In the genomic region with DNA sequence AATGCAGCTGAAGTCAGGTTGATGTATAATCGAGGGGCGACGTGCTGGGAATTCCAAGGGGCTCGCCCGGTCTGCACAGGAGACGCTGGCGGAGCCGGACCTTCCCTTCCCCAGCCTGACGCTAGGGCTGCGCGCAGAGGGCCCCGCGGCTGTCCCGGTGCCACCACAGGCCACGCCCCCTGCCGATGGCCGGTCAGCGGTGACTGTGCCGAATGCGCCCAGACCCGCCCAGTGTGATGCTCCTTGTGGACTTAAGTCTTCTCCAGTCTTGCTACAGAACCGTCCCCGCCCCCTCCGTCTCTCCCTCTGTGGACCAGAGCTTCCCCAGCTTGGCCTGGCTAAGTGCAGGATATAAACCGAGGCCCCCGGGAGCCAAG, we compare ENCODE assay signal across 8 mouse cellular contexts. TPM values are rescaled to one million over a fixed set of nuclear protein-coding genes. Genes with fewer than 3 reads are reported as not detected.
A peak's percentile ranks its signal among the peaks of the same experiment; 100 is the strongest.
DNase-seq lines count a peak whose midpoint lies in the region; ATAC-seq and TF ChIP-seq lines count a peak whose summit lies in the region.

No protein-coding gene starts in this region.

- TF ChIP-seq CTCF in lung, postnatal 0 days (IDR thresholded peaks at IDR 0.05): peak; percentile 68

- peaks cover 12% of the 10 kb centered on the region for H3K36me3 ChIP-seq in ES-E14 (ENCODE audit: control insufficient read depth, insufficient read depth, low read length, poor library complexity, severe bottlenecking)
- H3K36me3 ChIP-seq in hindbrain, embryonic 10.5 days: peaks cover 26% of the 10 kb centered on the region
- no peaks in the 10 kb centered on the region for H3K36me3 ChIP-seq in lung, postnatal 0 days (ENCODE audit: insufficient read depth, low read length)

- 0% methylated on average over 26 of the region's 26 CpGs for WGBS in hindbrain, embryonic 10.5 days
- WGBS in lung, postnatal 0 days: under 1% methylated on average over 21 of the region's 26 CpGs

- in situ Hi-C loops in ES-E14 (cut with MboI; ENCODE audit: low sequenced_read_pairs in 2 of 2, unreplicated experiment in 2 of 2): no loop called here

- H3K4me2 ChIP-seq in lung, postnatal 0 days (replicated peaks; ENCODE audit: low read depth, low read length): peak overlapping the region; percentile 66

- H3K27ac ChIP-seq in ES-E14 (ENCODE audit: insufficient read depth, low read depth, low read length, poor library complexity, severe bottlenecking): peak overlapping the region; percentile 51
- H3K27ac ChIP-seq in hindbrain, embryonic 10.5 days: peak overlapping the region; percentile 95
- H3K27ac ChIP-seq in lung, postnatal 0 days (ENCODE audit: low read length): peak overlapping the region; percentile 95

- peak; percentile 64 for DNase-seq in ES-E14 (ENCODE audit: low read depth, low spot score)
- DNase-seq in cerebellum, adult 8-10 months: peak; percentile 84
- DNase-seq in forelimb bud, embryonic 11.5 days (ENCODE audit: low read depth, low spot score): peak; percentile 87
- DNase-seq in hindbrain, embryonic 10.5 days (ENCODE audit: low spot score): peak; percentile 96
- peak; percentile 87 for DNase-seq in layer of hippocampus, adult 9-11 months
- DNase-seq in lung, postnatal 0 days (ENCODE audit: low spot score): peak; percentile 98
- DNase-seq in ovary, postnatal 14 days (ENCODE audit: low spot score): peak; percentile 77
- peak; percentile 58 for DNase-seq in thymus, postnatal 25 days

- H3K9me3 ChIP-seq in ES-E14 (ENCODE audit: control insufficient read depth, insufficient read depth, low read depth, low read length): no peaks in the 10 kb centered on the region
- no peaks in the 10 kb centered on the region for H3K9me3 ChIP-seq in hindbrain, embryonic 10.5 days
- H3K9me3 ChIP-seq in lung, postnatal 0 days (ENCODE audit: low read length): no peaks in the 10 kb centered on the region

- TF ChIP-seq EP300 in lung, postnatal 0 days (IDR thresholded peaks at IDR 0.05): no peak

- H3K9ac ChIP-seq in ES-E14 (ENCODE audit: insufficient read depth, low read depth, low read length, poor library complexity, severe bottlenecking): peak overlapping the region; percentile 62
- 0 out of 2 replicates have a peak overlapping the region, but pooled peaks have one; percentile 32 for H3K9ac ChIP-seq in lung, postnatal 0 days (replicated peaks; ENCODE audit: low read depth)

- peak overlapping the region; percentile 63 to 65 for H3K4me3 ChIP-seq in ES-E14 (ENCODE audit: insufficient read depth in 1 of 2, low read depth in 1 of 2, low read length in 2 of 2, poor library complexity in 1 of 2, severe bottlenecking in 1 of 2)
- peak overlapping the region; percentile 95 for H3K4me3 ChIP-seq in hindbrain, embryonic 10.5 days
- H3K4me3 ChIP-seq in lung, postnatal 0 days (ENCODE audit: low read depth, low read length): peak overlapping the region; percentile 93

- ATAC-seq in lung, postnatal 0 days: peak; percentile 92

- H3K4me1 ChIP-seq in ES-E14 (ENCODE audit: control insufficient read depth in 2 of 2, insufficient read depth in 2 of 2, low read length in 2 of 2, poor library complexity in 1 of 2): peaks cover 2 to 32% of the 10 kb centered on the region in 2 experiments; a peak in 2 of 4 replicates
- peaks cover 63% of the 10 kb centered on the region for H3K4me1 ChIP-seq in hindbrain, embryonic 10.5 days (replicated peaks)
- H3K4me1 ChIP-seq in lung, postnatal 0 days (ENCODE audit: insufficient read depth, low read depth, low read length): peaks cover 9% of the 10 kb centered on the region

- H3K27me3 ChIP-seq in hindbrain, embryonic 10.5 days (ENCODE audit: insufficient read depth, poor library complexity, severe bottlenecking): no peaks in the 10 kb centered on the region; the same call in 1 of the 2 replicates
- H3K27me3 ChIP-seq in lung, postnatal 0 days (replicated peaks; ENCODE audit: insufficient read depth, low read length): no peaks in the 10 kb centered on the region

TF ChIP-seq in ES-E14, 5 proteins besides CTCF, POLR2A, EP300 and RAD21:
- no peak for TF ChIP-seq HCFC1 (IDR thresholded peaks at IDR 0.05; ENCODE audit: borderline replicate concordance, insufficient read depth, low read length)
- TF ChIP-seq CHD2 (IDR thresholded peaks at IDR 0.05; ENCODE audit: low read depth, low read length): no peak
- TF ChIP-seq MAFK (IDR thresholded peaks at IDR 0.05; ENCODE audit: insufficient read depth, low read depth, low read length): no peak
- no peak for TF ChIP-seq ZC3H11A (IDR thresholded peaks at IDR 0.05; ENCODE audit: borderline replicate concordance, low read depth, low read length)
- TF ChIP-seq ZNF384 (IDR thresholded peaks at IDR 0.05; ENCODE audit: low read depth, low read length): no peak

RNA-seq across cellular contexts. Expression of gene Agrn, which starts 0.5 kb away (rescaled TPM):
- 214 and 296 TPM in 2 replicates for total RNA-seq in ES-E14 (2012; rRNA removed)
- 72.6 and 85.8 TPM in 2 replicates for polyA plus RNA-seq in hindbrain, embryonic 10.5 days (2016; fragmentation: Nextera tagmentation; extraction: Ambion mirVana)
- polyA plus RNA-seq in lung, postnatal 0 days (2015; fragmentation: Nextera tagmentation; extraction: Ambion mirVana): 70.1 and 85.7 TPM in 2 replicates

RNA-seq across cellular contexts. Expression of gene Isg15, which starts 2.8 kb away (rescaled TPM):
- total RNA-seq in ES-E14 (2012; rRNA removed): 0.67 and 0.79 TPM in 2 replicates
- 0.50 TPM in 1 of 2 replicates, not detected in the other for polyA plus RNA-seq in hindbrain, embryonic 10.5 days (2016; fragmentation: Nextera tagmentation; extraction: Ambion mirVana)
- polyA plus RNA-seq in lung, postnatal 0 days (2015; fragmentation: Nextera tagmentation; extraction: Ambion mirVana): 11.8 and 13.8 TPM in 2 replicates

RNA-seq across cellular contexts. Expression of gene AW011738, which starts 5.3 kb away (rescaled TPM):
- 0.21 and 0.27 TPM in 2 replicates for total RNA-seq in ES-E14 (2012; rRNA removed)
- 4.3 and 7.0 TPM in 2 replicates for polyA plus RNA-seq in hindbrain, embryonic 10.5 days (2016; fragmentation: Nextera tagmentation; extraction: Ambion mirVana)
- 4.0 and 5.1 TPM in 2 replicates for polyA plus RNA-seq in lung, postnatal 0 days (2015; fragmentation: Nextera tagmentation; extraction: Ambion mirVana)

RNA-seq across cellular contexts. Expression of gene Perm1, which starts 17.9 kb away (rescaled TPM):
- total RNA-seq in ES-E14 (2012; rRNA removed): 0.16 and 0.18 TPM in 2 replicates
- 1.2 and 1.8 TPM in 2 replicates for polyA plus RNA-seq in hindbrain, embryonic 10.5 days (2016; fragmentation: Nextera tagmentation; extraction: Ambion mirVana)
- 0.46 and 0.56 TPM in 2 replicates for polyA plus RNA-seq in lung, postnatal 0 days (2015; fragmentation: Nextera tagmentation; extraction: Ambion mirVana)

RNA-seq across cellular contexts. Expression of gene Plekhn1, which starts 36.8 kb away (rescaled TPM):
- 15.2 and 31.2 TPM in 2 replicates for total RNA-seq in ES-E14 (2012; rRNA removed)
- polyA plus RNA-seq in hindbrain, embryonic 10.5 days (2016; fragmentation: Nextera tagmentation; extraction: Ambion mirVana): 22.3 and 23.0 TPM in 2 replicates
- 11.2 and 12.7 TPM in 2 replicates for polyA plus RNA-seq in lung, postnatal 0 days (2015; fragmentation: Nextera tagmentation; extraction: Ambion mirVana)

Comparison
In these comparisons a context has a peak if more than half of its experiments do, and no peak if none do; other contexts are left out.
1. Peak in every context shown above with its lines: DNase-seq, ATAC-seq, H3K4me3 ChIP-seq and H3K27ac ChIP-seq.